Mouse (Mus musculus) heart, embryonic 15.5 days (tissue): ENCODE data around the gene Rbm20. TPM values are rescaled to one million over a fixed set of nuclear protein-coding genes. Genes with fewer than 3 reads are reported as not detected.

Experiments
- ATAC-seq: fragments of 200-750 bp; cut with Nextera tagmentation; replicated peaks from 2 replicates; pipeline ENCODE4 v1.8.0; 2017; ENCODE audit warnings: low read depth, moderate TSS enrichment; ENCODE audit not compliant: insufficient number of reproducible peaks, insufficient read depth, low FRiP score
- H3K27ac ChIP-seq: fragments of 300-500 bp; sonication (generic); 2 replicates; pipeline ENCODE4 v1.5.1; 2015; ENCODE audit warnings: mild to moderate bottlenecking, inconsistent platforms
- H3K27me3 ChIP-seq: fragments of 300-500 bp; sonication (generic); 2 replicates; pipeline ENCODE4 v1.6.1; 2015; ENCODE audit warnings: inconsistent platforms
- H3K36me3 ChIP-seq: fragments of 300-500 bp; sonication (generic); 2 replicates; pipeline ENCODE4 v1.6.1; 2015; ENCODE audit warnings: mild to moderate bottlenecking, inconsistent platforms
- H3K4me1 ChIP-seq: fragments of 300-500 bp; sonication (generic); replicated peaks from 2 replicates; pipeline ENCODE4 v1.6.1; 2015; ENCODE audit warnings: inconsistent platforms
- H3K4me2 ChIP-seq: fragments of 300-500 bp; sonication (generic); 2 replicates; pipeline ENCODE4 v1.6.1; 2015; ENCODE audit warnings: inconsistent platforms, mild to moderate bottlenecking, moderate library complexity
- H3K4me3 ChIP-seq: fragments of 300-500 bp; sonication (generic); 2 replicates; pipeline ENCODE4 v1.5.1; 2015; ENCODE audit warnings: mild to moderate bottlenecking, inconsistent platforms
- H3K9ac ChIP-seq: fragments of 300-500 bp; sonication (generic); 2 replicates; pipeline ENCODE4 v1.6.1; 2015; ENCODE audit warnings: mild to moderate bottlenecking, inconsistent platforms
- H3K9me3 ChIP-seq: fragments of 300-500 bp; sonication (generic); replicated peaks from 2 replicates; pipeline ENCODE4 v1.6.1; 2016; ENCODE audit warnings: inconsistent platforms
- WGBS: fragments of 180-500 bp; shearing (Covaris S2); methylation state at CpG from one replicate; pipeline ENCODE4 v1.1.7; 2015; ENCODE audit warnings: mixed read lengths; 5-methylcytosine and 5-hydroxymethylcytosine counted together
- polyA plus RNA-seq: library from polyadenylated mRNA; unstranded; fragments of >200 nt; fragmentation: Nextera tagmentation; extraction: Ambion mirVana; gene quantifications from 2 replicates; pipeline ENCODE4 v1.2.1, GENCODE M21; 2015

Rbm20 gene
- polyA plus RNA-seq, 1 experiment from 2014 or later, result 44.4 TPM

- Histone ChIP-seq H3K9ac (no peak overlapping the region), H3K4me1 (peaks cover 7% of the 10 kb centered on the region; the same call in 1 of the 2 replicates), H3K27me3 (no peaks in the 10 kb centered on the region), H3K36me3 (peaks cover 61% of the 10 kb centered on the region), H3K27ac (no peak overlapping the region), H3K9me3 (no peaks in the 10 kb centered on the region), H3K4me3 (no peak overlapping the region), H3K4me2 (no peak overlapping the region)
- no peak for ATAC-seq
- WGBS, result 61% methylated on average over 6 of the region's 6 CpGs
These were observed 162.7 kb downstream of the Rbm20 start for GRCm38 (mm10) chr19:53839837-53840236.

DNA sequence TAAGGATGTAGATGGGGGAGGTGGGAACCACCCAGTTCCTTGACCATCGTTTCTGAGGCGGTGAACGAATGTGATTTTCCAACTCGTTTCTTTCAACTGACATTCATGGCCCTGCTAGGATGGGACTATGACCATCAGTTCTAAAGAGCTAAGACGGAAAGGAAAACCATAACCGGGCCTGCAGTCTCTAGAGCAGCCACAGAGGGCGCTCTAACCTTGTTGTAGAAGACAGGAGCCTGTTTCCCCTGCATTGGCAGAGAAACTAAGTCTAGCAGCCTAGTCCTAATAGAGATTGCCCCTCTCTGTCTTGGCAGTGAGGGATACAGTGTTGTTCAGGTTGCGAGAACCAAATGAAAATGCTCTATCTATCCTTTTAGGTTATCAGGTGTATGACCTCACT, 164.8 kb downstream of the Rbm20 start:
- peaks cover 58% of the 10 kb centered on the region; the same call in 1 of the 2 replicates for H3K36me3 ChIP-seq
- ATAC-seq, result no peak
- no peaks in the 10 kb centered on the region for H3K9me3 ChIP-seq
- H3K4me2 ChIP-seq, result no peak overlapping the region
- H3K9ac ChIP-seq, result no peak overlapping the region
- no peak overlapping the region for H3K4me3 ChIP-seq
- 68% methylated on average over 8 of the region's 8 CpGs for WGBS
- no peaks in the 10 kb centered on the region for H3K27me3 ChIP-seq
- peaks cover 17% of the 10 kb centered on the region for H3K4me1 ChIP-seq
- no peak overlapping the region for H3K27ac ChIP-seq

GRCm38 (mm10) chr19:53843972-53844371, 166.9 kb downstream of the Rbm20 start:
- Histone ChIP-seq H3K4me1 (peaks cover 32% of the 10 kb centered on the region), H3K9me3 (no peaks in the 10 kb centered on the region), H3K9ac (no peak overlapping the region), H3K36me3 (peaks cover 53% of the 10 kb centered on the region; the same call in 1 of the 2 replicates), H3K27me3 (no peaks in the 10 kb centered on the region), H3K27ac (no peak overlapping the region), H3K4me2 (no peak overlapping the region), H3K4me3 (no peak overlapping the region)
- no peak; the same call in 1 of the 2 replicates for ATAC-seq
- WGBS, result 55% methylated on average over 8 of the region's 8 CpGs

GRCm38 (mm10) chr19:53848272-53848995, 171.3 kb downstream of the Rbm20 start:
- H3K4me3 ChIP-seq, result no peak overlapping the region
- H3K27me3 ChIP-seq, result no peaks in the 10 kb centered on the region
- peaks cover 65% of the 10 kb centered on the region for H3K4me1 ChIP-seq
- no peak overlapping the region for H3K4me2 ChIP-seq
- no peaks in the 10 kb centered on the region for H3K9me3 ChIP-seq
- H3K9ac ChIP-seq, result no peak overlapping the region
- 77% methylated on average over 10 of the region's 10 CpGs for WGBS
- ATAC-seq, result no peak
- peaks cover 24% of the 10 kb centered on the region; the same call in 1 of the 2 replicates for H3K36me3 ChIP-seq
- peak overlapping the region; percentile 28; the same call in 1 of the 2 replicates for H3K27ac ChIP-seq

GRCm38 (mm10) chr19:53850166-53850922, 173.2 kb downstream of the Rbm20 start:
- H3K4me1 ChIP-seq, result peaks cover 61% of the 10 kb centered on the region
- no peaks in the 10 kb centered on the region for H3K27me3 ChIP-seq
- ATAC-seq, result peak; percentile 56
- H3K4me2 ChIP-seq, result peak overlapping the region; percentile 12; the same call in 1 of the 2 replicates
- 33% methylated on average over 18 of the region's 18 CpGs for WGBS
- peaks cover 17% of the 10 kb centered on the region; the same call in 1 of the 2 replicates for H3K36me3 ChIP-seq
- H3K9ac ChIP-seq, result no peak overlapping the region
- no peaks in the 10 kb centered on the region for H3K9me3 ChIP-seq
- H3K4me3 ChIP-seq, result no peak overlapping the region
- H3K27ac ChIP-seq, result peak overlapping the region; percentile 72

DNA sequence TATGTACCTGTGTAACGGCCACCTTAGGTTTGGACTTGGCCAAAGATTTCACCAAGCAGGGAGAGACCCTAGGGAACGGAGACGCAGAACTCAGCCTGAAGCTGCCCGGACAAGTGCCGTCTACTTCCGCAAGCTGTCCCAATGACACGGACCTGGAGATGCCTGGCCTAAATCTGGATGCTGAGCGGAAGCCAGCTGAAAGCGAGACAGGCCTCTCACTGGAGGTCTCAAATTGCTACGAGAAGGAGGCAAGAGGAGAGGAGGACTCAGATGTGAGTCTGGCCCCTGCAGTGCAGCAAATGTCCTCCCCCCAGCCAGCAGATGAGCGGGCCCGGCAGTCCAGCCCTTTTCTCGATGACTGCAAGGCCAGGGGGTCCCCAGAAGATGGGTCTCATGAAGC, 174.2 kb downstream of the Rbm20 start:
- H3K4me1 ChIP-seq, result peaks cover 60% of the 10 kb centered on the region
- 74% methylated on average over 13 of the region's 13 CpGs for WGBS
- no peak overlapping the region for H3K9ac ChIP-seq
- peak overlapping the region; percentile 72; the same call in 1 of the 2 replicates for H3K27ac ChIP-seq
- H3K27me3 ChIP-seq, result no peaks in the 10 kb centered on the region
- no peaks in the 10 kb centered on the region for H3K9me3 ChIP-seq
- peaks cover 9% of the 10 kb centered on the region; the same call in 1 of the 2 replicates for H3K36me3 ChIP-seq
- no peak overlapping the region for H3K4me2 ChIP-seq
- ATAC-seq, result no peak
- H3K4me3 ChIP-seq, result no peak overlapping the region

GRCm38 (mm10) chr19:53851826-53852698, 175.0 kb downstream of the Rbm20 start:
- Histone ChIP-seq H3K4me1 (peaks cover 58% of the 10 kb centered on the region), H3K36me3 (peaks cover 9% of the 10 kb centered on the region; the same call in 1 of the 2 replicates), H3K9ac (no peak overlapping the region), H3K9me3 (no peaks in the 10 kb centered on the region), H3K27me3 (no peaks in the 10 kb centered on the region), H3K4me3 (no peak overlapping the region), H3K27ac (0 out of 2 replicates have a peak overlapping the region, but pooled peaks have one; percentile 72), H3K4me2 (no peak overlapping the region)
- 80% methylated on average over 14 of the region's 14 CpGs for WGBS
- no peak for ATAC-seq

- peaks cover 9% of the 10 kb centered on the region; the same call in 1 of the 2 replicates for H3K36me3 ChIP-seq
- H3K9ac ChIP-seq, result no peak overlapping the region
- peak overlapping the region; percentile 40; the same call in 1 of the 2 replicates for H3K27ac ChIP-seq
- H3K4me1 ChIP-seq, result peaks cover 55% of the 10 kb centered on the region
- no peaks in the 10 kb centered on the region for H3K27me3 ChIP-seq
- no peak overlapping the region for H3K4me3 ChIP-seq
- 61% methylated on average over 15 of the region's 15 CpGs for WGBS
- H3K9me3 ChIP-seq, result no peaks in the 10 kb centered on the region
- H3K4me2 ChIP-seq, result no peak overlapping the region
- no peak for ATAC-seq
These were observed 175.8 kb downstream of the Rbm20 start for GRCm38 (mm10) chr19:53852699-53853451.

DNA sequence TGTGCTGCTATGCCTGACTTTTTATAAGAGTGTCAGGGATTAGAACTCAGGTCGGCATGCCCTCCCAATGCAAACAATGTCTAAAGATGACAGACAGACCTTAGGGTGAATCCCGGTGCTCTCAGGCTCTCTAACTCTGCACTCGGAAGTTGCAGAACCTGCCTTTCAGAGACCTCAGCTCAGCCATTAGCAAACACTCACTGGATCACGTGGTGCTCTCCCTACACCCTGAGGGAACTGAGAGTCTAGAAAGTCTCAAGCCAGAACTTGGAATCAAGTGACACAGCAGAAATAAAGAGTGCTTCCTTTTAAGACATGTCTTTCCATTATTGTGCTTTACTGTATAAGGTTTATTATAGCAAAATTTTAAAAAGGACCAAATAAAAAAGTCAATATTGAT, 177.9 kb downstream of the Rbm20 start:
- H3K9me3 ChIP-seq, result no peaks in the 10 kb centered on the region
- H3K27me3 ChIP-seq, result no peaks in the 10 kb centered on the region
- 71% methylated on average over 4 of the region's 4 CpGs for WGBS
- no peak for ATAC-seq
- no peak overlapping the region for H3K27ac ChIP-seq
- H3K9ac ChIP-seq, result no peak overlapping the region
- H3K4me3 ChIP-seq, result no peak overlapping the region
- peaks cover 11% of the 10 kb centered on the region; the same call in 1 of the 2 replicates for H3K36me3 ChIP-seq
- H3K4me2 ChIP-seq, result no peak overlapping the region
- peaks cover 36% of the 10 kb centered on the region for H3K4me1 ChIP-seq

- H3K27me3 ChIP-seq, result no peaks in the 10 kb centered on the region
- no peak overlapping the region for H3K4me2 ChIP-seq
- H3K36me3 ChIP-seq, result peaks cover 14% of the 10 kb centered on the region; the same call in 1 of the 2 replicates
- H3K4me3 ChIP-seq, result no peak overlapping the region
- no peak for ATAC-seq
- WGBS, result 81% methylated on average over 5 of the region's 5 CpGs
- H3K4me1 ChIP-seq, result peaks cover 28% of the 10 kb centered on the region
- H3K27ac ChIP-seq, result no peak overlapping the region
- no peak overlapping the region for H3K9ac ChIP-seq
- H3K9me3 ChIP-seq, result no peaks in the 10 kb centered on the region
These were observed 178.7 kb downstream of the Rbm20 start for GRCm38 (mm10) chr19:53855781-53856180.
